Mouse (Mus musculus) bone marrow, adult 2 months (tissue): ENCODE measurements at regions not wholly inside any gene's neighbourhood (a gene's known extent, or its start where the extent isn't known, plus 50 kb on each side); places are given as distances from the start of the nearest gene placed in this dataset.

Source experiments
- CTCF ChIP-seq: fragments of 200-500 bp; IDR thresholded peaks from 2 replicates; pipeline ENCODE4 v1.5.1; 2011; ENCODE audit warnings: low read length, control low read depth; ENCODE audit not compliant: control insufficient read depth, insufficient read depth
- POLR2A ChIP-seq: fragments of 200-500 bp; IDR thresholded peaks from 2 replicates; pipeline ENCODE4 v1.6.1; 2011; ENCODE audit warnings: low read depth, mild to moderate bottlenecking, control low read depth, low read length, borderline replicate concordance; ENCODE audit not compliant: control insufficient read depth

- no peak for TF ChIP-seq CTCF
- TF ChIP-seq POLR2A: no peak
Observed at GRCm38 (mm10) chr14:14515363-14515762, 114.3 kb downstream of the Olfr721-ps1 start.
